Mouse (Mus musculus): Measurements from ENCODE around the gene Lipt1. TPM values are rescaled to one million over a fixed set of nuclear protein-coding genes. Genes with fewer than 3 reads are reported as not detected.

Lipt1 gene
- total and polyA plus RNA-seq, 3 experiments = 7.5 to 13.2 (median 7.9) TPM

- DNase-seq (ENCODE audit: extremely low read depth) = peak; percentile 48
- Histone ChIP-seq H3K27me3 (replicated peaks) (no peaks in the 10 kb centered on the region), H3K4me1 (ENCODE audit: control insufficient read depth in 1 of 2, insufficient read depth in 2 of 2) (no peaks in the 10 kb centered on the region), H3K36me3 (replicated peaks in 1 of 2; ENCODE audit: control insufficient read depth in 1 of 2, insufficient read depth in 1 of 2, low read length in 1 of 2) (peaks cover 13 to 26% of the 10 kb centered on the region in 2 experiments), H3K79me2 (replicated peaks; ENCODE audit: control insufficient read depth, extremely low read depth, insufficient read depth, poor library complexity, severe bottlenecking) (no peaks in the 10 kb centered on the region), H3K9me3 (replicated peaks; ENCODE audit: low read length) (no peaks in the 10 kb centered on the region), H3K4me3 (replicated peaks in 1 of 3; ENCODE audit: low read depth in 2 of 3, low read length in 2 of 3, poor library complexity in 1 of 3) (no peak overlapping the region), H3K9ac (ENCODE audit: insufficient read depth, low read depth) (no peak overlapping the region), H3K4me2 (ENCODE audit: insufficient read depth, low read depth, poor library complexity, severe bottlenecking) (no peak overlapping the region), H3K27ac (ENCODE audit: insufficient read depth, low read depth) (no peak overlapping the region)
- dilution Hi-C loops (cut with MboI; ENCODE audit: extremely low pct_ligation_motif_present, extremely low pct_unique_long_range_greater_than_20kb, low sequenced_read_pairs) (no loop called here), in situ Hi-C loops (cut with MboI; ENCODE audit: low pct_ligation_motif_present, low pct_unique_long_range_greater_than_20kb, low sequenced_read_pairs) (no loop called here)
- TF ChIP-seq MAZ (IDR thresholded peaks at IDR 0.05; ENCODE audit: low read depth, low read length) (no peak), CTCF (conservative IDR thresholded peaks at IDR 0.05 in 1 of 2, IDR thresholded peaks at IDR 0.05 in 1 of 2; ENCODE audit: low read depth in 2 of 2, low read length in 2 of 2) (peak in 1 of 2 experiments; percentile 69; a peak in 2 of 4 replicates), IRF4 (IDR thresholded peaks at IDR 0.05; ENCODE audit: low read depth, low read length) (0 out of 2 replicates have a peak, but pooled peaks have one; percentile 21), SIN3A (IDR thresholded peaks at IDR 0.05; ENCODE audit: low read length) (0 out of 2 replicates have a peak, but pooled peaks have one; percentile 28), RAD21 (IDR thresholded peaks at IDR 0.05; ENCODE audit: low read depth, low read length) (peak; percentile 57), SMC3 (IDR thresholded peaks at IDR 0.05; ENCODE audit: low read depth, low read length) (peak; percentile 68)
These were observed 31.6 kb downstream of the Lipt1 start for GRCm38 (mm10) chr1:37903178-37903577.

- dilution Hi-C loops (cut with MboI; ENCODE audit: extremely low pct_ligation_motif_present, extremely low pct_unique_long_range_greater_than_20kb, low sequenced_read_pairs) = no loop called here
- no peak overlapping the region for H3K4me2 ChIP-seq (ENCODE audit: insufficient read depth, low read depth, poor library complexity, severe bottlenecking)
- no peaks in the 10 kb centered on the region for H3K4me1 ChIP-seq (ENCODE audit: control insufficient read depth in 1 of 2, insufficient read depth in 2 of 2)
- no peak for DNase-seq (ENCODE audit: extremely low read depth)
- no peak overlapping the region for H3K4me3 ChIP-seq (replicated peaks in 1 of 3; ENCODE audit: low read depth in 2 of 3, low read length in 2 of 3, poor library complexity in 1 of 3)
- no peaks in the 10 kb centered on the region for H3K79me2 ChIP-seq (replicated peaks; ENCODE audit: control insufficient read depth, extremely low read depth, insufficient read depth, poor library complexity, severe bottlenecking)
- in situ Hi-C loops (cut with MboI; ENCODE audit: low pct_ligation_motif_present, low pct_unique_long_range_greater_than_20kb, low sequenced_read_pairs) = no loop called here
- peaks cover 22% of the 10 kb centered on the region for H3K27me3 ChIP-seq (replicated peaks)
- no peaks in the 10 kb centered on the region for H3K9me3 ChIP-seq (replicated peaks; ENCODE audit: low read length)
- no peaks in the 10 kb centered on the region for H3K36me3 ChIP-seq (replicated peaks in 1 of 2; ENCODE audit: control insufficient read depth in 1 of 2, insufficient read depth in 1 of 2, low read length in 1 of 2)
- no peak for TF ChIP-seq MEF2A (IDR thresholded peaks at IDR 0.05; ENCODE audit: borderline replicate concordance, low read depth, low read length)
- TF ChIP-seq USF1 (IDR thresholded peaks at IDR 0.05; ENCODE audit: low read depth, low read length) = no peak
- TF ChIP-seq IRF4 (IDR thresholded peaks at IDR 0.05; ENCODE audit: low read depth, low read length) = no peak
- TF ChIP-seq ZKSCAN1 (IDR thresholded peaks at IDR 0.05; ENCODE audit: borderline replicate concordance, low read depth, low read length) = no peak
- TF ChIP-seq USF2 (conservative IDR thresholded peaks at IDR 0.05; ENCODE audit: low read depth, low read length) = no peak
- no peak for TF ChIP-seq ETS1 (conservative IDR thresholded peaks at IDR 0.05; ENCODE audit: low read depth, low read length)
- no peak overlapping the region for H3K9ac ChIP-seq (ENCODE audit: insufficient read depth, low read depth)
- H3K27ac ChIP-seq (ENCODE audit: insufficient read depth, low read depth) = no peak overlapping the region
These were observed 41.2 kb downstream of the Lipt1 start for GRCm38 (mm10) chr1:37912751-37913150.

GRCm38 (mm10) chr1:37916393-37916792 lies 44.9 kb downstream of the Lipt1 start, which contains the start of gene Lyg2:
Gene Lyg2, minus strand, starts transcription at chr1:37916493.
- H3K9me3 ChIP-seq (replicated peaks; ENCODE audit: low read length) = no peaks in the 10 kb centered on the region
- no peak within 1 kb of the TSS for H3K4me3 ChIP-seq (replicated peaks in 1 of 3; ENCODE audit: low read depth in 2 of 3, low read length in 2 of 3, poor library complexity in 1 of 3)
- dilution Hi-C loops (cut with MboI; ENCODE audit: extremely low pct_ligation_motif_present, extremely low pct_unique_long_range_greater_than_20kb, low sequenced_read_pairs) (no loop called here), in situ Hi-C loops (cut with MboI; ENCODE audit: low pct_ligation_motif_present, low pct_unique_long_range_greater_than_20kb, low sequenced_read_pairs) (no loop called here)
- no peak within 1 kb of the TSS for H3K4me2 ChIP-seq (ENCODE audit: insufficient read depth, low read depth, poor library complexity, severe bottlenecking)
- no peak within 1 kb of the TSS for H3K27ac ChIP-seq (ENCODE audit: insufficient read depth, low read depth)
- H3K27me3 ChIP-seq (replicated peaks) = peaks cover 15% of the 10 kb centered on the region
- TF ChIP-seq JUND (conservative IDR thresholded peaks at IDR 0.05; ENCODE audit: low read depth, low read length) = no peak
- no peak for TF ChIP-seq MAX (IDR thresholded peaks at IDR 0.05; ENCODE audit: low read length)
- no peak for TF ChIP-seq MXI1 (IDR thresholded peaks at IDR 0.05; ENCODE audit: low read depth, low read length)
- TF ChIP-seq MYC (IDR thresholded peaks at IDR 0.05; ENCODE audit: low read depth, low read length) = no peak
- no peak for TF ChIP-seq TCF12 (IDR thresholded peaks at IDR 0.05; ENCODE audit: low read depth, low read length)
- no peak for TF ChIP-seq CTCF (conservative IDR thresholded peaks at IDR 0.05 in 1 of 2, IDR thresholded peaks at IDR 0.05 in 1 of 2; ENCODE audit: low read depth in 2 of 2, low read length in 2 of 2)
- no peak for TF ChIP-seq TBP (conservative IDR thresholded peaks at IDR 0.05; ENCODE audit: low read depth, low read length)
- no peak for TF ChIP-seq USF2 (conservative IDR thresholded peaks at IDR 0.05; ENCODE audit: low read depth, low read length)
- H3K4me1 ChIP-seq (ENCODE audit: control insufficient read depth in 1 of 2, insufficient read depth in 2 of 2) = peaks cover 4 to 7% of the 10 kb centered on the region in 2 experiments; a peak in 1 of 4 replicates
- H3K36me3 ChIP-seq (replicated peaks in 1 of 2; ENCODE audit: control insufficient read depth in 1 of 2, insufficient read depth in 1 of 2, low read length in 1 of 2) = no peaks in the 10 kb centered on the region
- H3K79me2 ChIP-seq (replicated peaks; ENCODE audit: control insufficient read depth, extremely low read depth, insufficient read depth, poor library complexity, severe bottlenecking) = no peaks in the 10 kb centered on the region
- no peak within 1 kb of the TSS for H3K9ac ChIP-seq (ENCODE audit: insufficient read depth, low read depth)
- DNase-seq (ENCODE audit: extremely low read depth) = no peak
